Mouse (Mus musculus) kidney, adult 2 months (tissue): ENCODE results near the gene Polr3c.
"Not testable (repeated sequence)": the region's sequence is repeated elsewhere in the genome, so short reads cannot be mapped to it uniquely, and the experiment has no call there.

Source experiments
- CTCF ChIP-seq: fragments of 200-500 bp; conservative IDR thresholded peaks from 2 replicates; pipeline ENCODE4 v1.5.1; 2011; ENCODE audit warnings: low read depth, mild to moderate bottlenecking, control low read depth, low read length, moderate library complexity, mixed read lengths; ENCODE audit not compliant: insufficient read depth, insufficient read length
- POLR2A ChIP-seq: fragments of 200-500 bp; IDR thresholded peaks from one replicate; pipeline ENCODE4 v1.6.1; 2011; ENCODE audit warnings: low read depth, low read length, control low read depth

GRCm38 (mm10) chr3:96665732-96666363 lies 61.6 kb downstream of the Polr3c start:
- TF ChIP-seq CTCF, POLR2A: not testable (repeated sequence)
